Mouse (Mus musculus): ENCODE results near the gene Mbd3. TPM values are rescaled to one million over a fixed set of nuclear protein-coding genes. Genes with fewer than 3 reads are reported as not detected.
A peak's percentile ranks its signal among the peaks of the same experiment; 100 is the strongest.
"Not testable (repeated sequence)": the region's sequence is repeated elsewhere in the genome, so short reads cannot be mapped to it uniquely, and the experiment has no call there.

The Mbd3 gene
- total and polyA plus RNA-seq, 2 experiments from 2014 or later: 30.4 to 157 TPM

DNA sequence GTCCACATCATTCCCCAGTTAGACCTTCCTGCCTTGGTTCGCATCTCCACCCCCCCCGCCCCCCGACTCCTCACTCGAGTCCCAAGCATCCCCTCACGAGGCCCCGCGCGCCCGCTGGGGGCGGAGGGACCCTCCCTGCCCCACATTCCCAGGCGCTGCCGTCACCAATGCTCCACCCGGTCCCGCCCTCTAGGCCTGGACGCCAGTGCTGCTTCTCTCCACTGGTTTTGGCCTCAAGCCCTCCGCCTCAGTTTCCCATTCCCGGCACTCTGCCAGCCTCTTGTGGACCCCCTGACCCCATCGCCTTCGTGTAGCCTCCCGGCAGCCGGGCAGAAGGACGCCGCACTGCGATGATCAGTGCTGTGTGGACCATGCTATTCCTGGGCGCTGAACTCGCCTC, 50.4 kb downstream of the Mbd3 start:
- Histone ChIP-seq H3K36me3 (ENCODE audit: insufficient read depth, low read length) (no peaks in the 10 kb centered on the region), H3K9ac (replicated peaks; ENCODE audit: low read length, poor library complexity, severe bottlenecking) (no peak overlapping the region), H3K4me1 (ENCODE audit: insufficient read depth, low read length) (no peaks in the 10 kb centered on the region), H3K4me2 (ENCODE audit: low read depth, low read length, poor library complexity, severe bottlenecking) (no peak overlapping the region), H3K4me3 (ENCODE audit: low read depth, low read length) (no peak overlapping the region), H3K27ac (ENCODE audit: low read depth, low read length) (no peak overlapping the region), H3K9me3 (ENCODE audit: low read length) (no peaks in the 10 kb centered on the region), H3K27me3 (ENCODE audit: insufficient read depth, low read length) (peaks cover 75% of the 10 kb centered on the region)
- no peak for TF ChIP-seq CTCF (IDR thresholded peaks at IDR 0.05)
- no peak for ATAC-seq (ENCODE audit: low FRiP score)
- DNase-seq (ENCODE audit: low spot score): no peak
- 15% methylated on average over 26 of the region's 26 CpGs for WGBS

- no peak within 1 kb of the TSS for H3K9ac ChIP-seq (replicated peaks; ENCODE audit: low read length, poor library complexity, severe bottlenecking)
- peak; percentile 56 for TF ChIP-seq CTCF (IDR thresholded peaks at IDR 0.05)
- H3K27ac ChIP-seq (ENCODE audit: low read depth, low read length): no peak within 1 kb of the TSS
- under 1% methylated on average over 37 of the region's 42 CpGs for WGBS
- H3K27me3 ChIP-seq (ENCODE audit: insufficient read depth, low read length): peaks cover 80% of the 10 kb centered on the region
- H3K4me3 ChIP-seq (ENCODE audit: low read depth, low read length): peak within 1 kb of the TSS; percentile 13; the same call in 1 of the 2 replicates
- no peaks in the 10 kb centered on the region for H3K9me3 ChIP-seq (ENCODE audit: low read length)
- ATAC-seq (ENCODE audit: low FRiP score) (no peak), DNase-seq (ENCODE audit: low spot score) (no peak)
- 0 out of 2 replicates have a peak within 1 kb of the TSS, but pooled peaks have one; percentile 20 for H3K4me2 ChIP-seq (ENCODE audit: low read depth, low read length, poor library complexity, severe bottlenecking)
- 0 out of 2 replicates have a peak, but pooled peaks cover 2% of the 10 kb centered on the region for H3K4me1 ChIP-seq (ENCODE audit: insufficient read depth, low read length)
- H3K36me3 ChIP-seq (ENCODE audit: insufficient read depth, low read length): no peaks in the 10 kb centered on the region
Observed at GRCm38 (mm10) chr10:80348244-80348781, 51.0 kb downstream of the Mbd3 start, which contains the start of gene Adamtsl5. Adamtsl5 (minus strand) TSS chr10:80348412.

DNA sequence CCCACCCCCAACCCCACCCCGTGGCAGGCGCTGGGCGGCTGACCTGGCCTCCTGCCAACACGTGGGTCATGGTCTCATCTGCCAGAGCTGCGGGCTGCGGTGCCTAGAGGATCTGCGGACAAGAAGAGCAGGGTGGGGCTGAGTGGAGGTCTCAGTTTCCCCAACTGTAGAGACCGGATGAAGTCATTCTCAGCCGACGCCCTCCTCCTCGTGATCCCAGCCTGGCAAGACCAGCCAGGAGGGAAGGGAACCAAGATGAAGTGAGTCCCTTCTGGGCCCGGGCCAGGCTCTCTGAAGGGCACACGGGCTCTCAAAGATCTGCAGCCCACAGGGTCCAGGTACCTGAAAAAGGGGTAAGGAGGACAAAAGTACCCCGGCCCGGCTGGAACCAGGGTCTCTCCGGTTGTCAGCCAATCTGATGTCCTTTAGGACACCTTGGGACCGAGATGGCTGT, 51.8 kb downstream of the Mbd3 start:
- TF ChIP-seq CTCF (IDR thresholded peaks at IDR 0.05): no peak
- WGBS: 15% methylated on average over 15 of the region's 17 CpGs

DNA sequence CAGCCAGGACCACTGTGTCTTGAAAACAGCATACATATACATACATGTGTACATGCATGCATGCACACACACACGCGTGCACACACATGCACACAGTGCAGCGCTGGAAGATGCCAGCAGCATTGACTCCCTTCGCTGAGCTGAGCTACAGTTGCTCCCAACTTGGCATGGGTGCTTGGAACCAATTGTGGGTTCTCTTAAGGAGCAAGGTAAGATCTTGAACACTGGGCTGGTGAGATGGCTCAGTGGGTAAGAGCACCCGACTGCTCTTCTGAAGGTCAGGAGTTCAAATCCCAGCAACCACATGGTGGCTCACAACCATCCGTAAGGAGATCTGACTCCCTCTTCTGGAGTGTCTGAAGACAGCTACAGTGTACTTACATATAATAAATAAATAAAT, 53.4 kb downstream of the Mbd3 start:
- not testable (repeated sequence) for H3K9ac ChIP-seq (replicated peaks; ENCODE audit: low read length, poor library complexity, severe bottlenecking); H3K4me3 ChIP-seq (ENCODE audit: low read depth, low read length); ATAC-seq (ENCODE audit: low FRiP score); H3K4me1 ChIP-seq (ENCODE audit: insufficient read depth, low read length); H3K4me2 ChIP-seq (ENCODE audit: low read depth, low read length, poor library complexity, severe bottlenecking); DNase-seq (ENCODE audit: low spot score); H3K27ac ChIP-seq (ENCODE audit: low read depth, low read length); H3K36me3 ChIP-seq (ENCODE audit: insufficient read depth, low read length); H3K9me3 ChIP-seq (ENCODE audit: low read length)
- peaks cover 84% of the 10 kb centered on the region for H3K27me3 ChIP-seq (ENCODE audit: insufficient read depth, low read length)
- WGBS: 76% methylated on average over 5 of the region's 6 CpGs

More for the DNA sequence above, 51.8 kb downstream of the Mbd3 start:
- peaks cover 83% of the 10 kb centered on the region for H3K27me3 ChIP-seq (ENCODE audit: insufficient read depth, low read length)
- no peaks in the 10 kb centered on the region for H3K36me3 ChIP-seq (ENCODE audit: insufficient read depth, low read length)
- H3K9me3 ChIP-seq (ENCODE audit: low read length): no peaks in the 10 kb centered on the region
- H3K4me2 ChIP-seq (ENCODE audit: low read depth, low read length, poor library complexity, severe bottlenecking): no peak overlapping the region
- DNase-seq (ENCODE audit: low spot score): no peak
- ATAC-seq (ENCODE audit: low FRiP score): no peak
- no peak overlapping the region for H3K9ac ChIP-seq (replicated peaks; ENCODE audit: low read length, poor library complexity, severe bottlenecking)
- 0 out of 2 replicates have a peak, but pooled peaks cover 2% of the 10 kb centered on the region for H3K4me1 ChIP-seq (ENCODE audit: insufficient read depth, low read length)
- H3K27ac ChIP-seq (ENCODE audit: low read depth, low read length): no peak overlapping the region
- H3K4me3 ChIP-seq (ENCODE audit: low read depth, low read length): no peak overlapping the region

DNA sequence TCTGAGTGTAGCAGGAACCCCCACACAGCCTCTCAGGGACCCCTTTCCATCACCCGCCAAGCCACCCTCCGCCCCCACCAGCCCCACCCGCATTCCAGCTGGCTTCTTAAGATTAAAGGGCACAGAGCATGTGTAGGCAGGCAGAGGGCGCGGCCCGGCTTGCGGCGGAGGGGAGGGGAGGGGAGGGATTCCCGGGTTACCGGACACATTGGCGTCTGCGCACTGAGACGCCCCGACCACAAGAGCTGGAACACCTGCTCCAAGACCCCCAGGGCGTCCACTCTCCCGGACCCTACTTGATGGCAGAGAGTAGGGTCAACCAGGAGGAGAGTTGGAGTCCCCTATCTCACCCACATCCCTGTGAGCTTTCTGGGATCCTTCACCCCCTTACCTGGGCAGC, 54.2 kb downstream of the Mbd3 start:
- no peak overlapping the region for H3K9ac ChIP-seq (replicated peaks; ENCODE audit: low read length, poor library complexity, severe bottlenecking)
- 2% methylated on average over 16 of the region's 16 CpGs for WGBS
- no peak overlapping the region for H3K27ac ChIP-seq (ENCODE audit: low read depth, low read length)
- no peak for DNase-seq (ENCODE audit: low spot score)
- H3K9me3 ChIP-seq (ENCODE audit: low read length): no peaks in the 10 kb centered on the region
- no peak for ATAC-seq (ENCODE audit: low FRiP score)
- H3K4me3 ChIP-seq (ENCODE audit: low read depth, low read length): no peak overlapping the region
- H3K27me3 ChIP-seq (ENCODE audit: insufficient read depth, low read length): peaks cover 85% of the 10 kb centered on the region
- no peak overlapping the region for H3K4me2 ChIP-seq (ENCODE audit: low read depth, low read length, poor library complexity, severe bottlenecking)
- no peak for TF ChIP-seq CTCF (IDR thresholded peaks at IDR 0.05)
- no peaks in the 10 kb centered on the region for H3K36me3 ChIP-seq (ENCODE audit: insufficient read depth, low read length)
- H3K4me1 ChIP-seq (ENCODE audit: insufficient read depth, low read length): 0 out of 2 replicates have a peak, but pooled peaks cover 2% of the 10 kb centered on the region

GRCm38 (mm10) chr10:80344131-80344661, 55.2 kb downstream of the Mbd3 start:
- H3K4me1 ChIP-seq (ENCODE audit: insufficient read depth, low read length): 0 out of 2 replicates have a peak, but pooled peaks cover 2% of the 10 kb centered on the region
- no peak overlapping the region for H3K4me2 ChIP-seq (ENCODE audit: low read depth, low read length, poor library complexity, severe bottlenecking)
- no peak overlapping the region for H3K4me3 ChIP-seq (ENCODE audit: low read depth, low read length)
- H3K27ac ChIP-seq (ENCODE audit: low read depth, low read length): no peak overlapping the region
- peaks cover 76% of the 10 kb centered on the region for H3K27me3 ChIP-seq (ENCODE audit: insufficient read depth, low read length)
- H3K9ac ChIP-seq (replicated peaks; ENCODE audit: low read length, poor library complexity, severe bottlenecking): no peak overlapping the region
- DNase-seq (ENCODE audit: low spot score) (no peak), ATAC-seq (ENCODE audit: low FRiP score) (no peak)
- WGBS: 43% methylated on average over 9 of the region's 9 CpGs
- H3K36me3 ChIP-seq (ENCODE audit: insufficient read depth, low read length): no peaks in the 10 kb centered on the region
- no peak for TF ChIP-seq CTCF (IDR thresholded peaks at IDR 0.05)
- H3K9me3 ChIP-seq (ENCODE audit: low read length): no peaks in the 10 kb centered on the region
